Mouse (Mus musculus) heart, adult 2 months (tissue): ENCODE results near the gene Clp1. TPM values are rescaled to one million over a fixed set of nuclear protein-coding genes. Genes with fewer than 3 reads are reported as not detected.
"Not testable (repeated sequence)": the region's sequence is repeated elsewhere in the genome, so short reads cannot be mapped to it uniquely, and the experiment has no call there.

Experiments used
- DNase-seq, 2 experiments: peaks; one replicate each; pipeline ENCODE4 v3.0.0; 2021
- H3K27ac ChIP-seq: fragments of 200-600 bp; 2 replicates; pipeline ENCODE4 v1.8.1; 2022
- H3K27me3 ChIP-seq: fragments of 200-500 bp; 2 replicates; pipeline ENCODE4 v1.6.1; 2012; ENCODE audit warnings: mild to moderate bottlenecking, low read length, inconsistent platforms, mixed read lengths; ENCODE audit not compliant: control insufficient read depth, insufficient read depth
- H3K36me3 ChIP-seq: fragments of 200-500 bp; 2 replicates; pipeline ENCODE4 v1.6.1; 2012; ENCODE audit warnings: low read length, inconsistent platforms; ENCODE audit not compliant: control insufficient read depth, insufficient read depth
- H3K4me1 ChIP-seq: fragments of 200-500 bp; 2 replicates; pipeline ENCODE4 v1.6.1; 2011; ENCODE audit warnings: low read length; ENCODE audit not compliant: control insufficient read depth, insufficient read depth
- H3K4me3 ChIP-seq: fragments of 200-600 bp; 2 replicates; pipeline ENCODE4 v1.8.1; 2022
- H3K79me2 ChIP-seq: fragments of 200-500 bp; replicated peaks from 2 replicates; pipeline ENCODE4 v1.6.1; 2012; ENCODE audit warnings: mild to moderate bottlenecking, inconsistent platforms, low read length, moderate library complexity, mixed read lengths; ENCODE audit not compliant: control insufficient read depth, insufficient read depth
- H3K9ac ChIP-seq: fragments of 200-500 bp; 2 replicates; pipeline ENCODE4 v1.6.1; 2012; ENCODE audit warnings: low read depth, mild to moderate bottlenecking, control low read depth, inconsistent platforms, low read length, mixed read lengths
- CTCF ChIP-seq: fragments of 200-600 bp; IDR thresholded peaks from 2 replicates; pipeline ENCODE4 v1.8.1; 2022; ENCODE audit warnings: antibody characterized with exemption, mild to moderate bottlenecking, moderate library complexity
- EP300 ChIP-seq: fragments of 200-500 bp; IDR thresholded peaks from 2 replicates; pipeline ENCODE4 v1.6.1; 2011; ENCODE audit warnings: low read depth, low read length, control low read depth; ENCODE audit not compliant: insufficient read depth
- POLR2A ChIP-seq: fragments of 200-500 bp; IDR thresholded peaks from 2 replicates; pipeline ENCODE4 v1.6.1; 2011; ENCODE audit warnings: mild to moderate bottlenecking, low read depth, low read length, control low read depth; ENCODE audit not compliant: insufficient read depth
- WGBS: fragments of 180-500 bp; shearing (Covaris S2); methylation state at CpG from one replicate; pipeline ENCODE4 v1.1.7; 2018; 5-methylcytosine and 5-hydroxymethylcytosine counted together
- intact Hi-C: fragments of 180-260 bp; cut with DNase I; formaldehyde crosslinking; loops from one replicate; pipeline ENCODE4 v1.15.1; 2025
- polyA plus RNA-seq: library from polyadenylated mRNA; depleted of rRNA; stranded (reverse); fragments of >200 nt; gene quantifications from 2 replicates; pipeline ENCODE4 v1.2.3, GENCODE M21; 2012
- total RNA-seq, 2 experiments: library from RNA; stranded (reverse); gene quantifications; 2 replicates each; pipeline ENCODE4 v1.2.3; 2021

Clp1 gene
- total and polyA plus RNA-seq, 3 experiments, result 3.5 to 4.6 (median 4.0) TPM

DNA sequence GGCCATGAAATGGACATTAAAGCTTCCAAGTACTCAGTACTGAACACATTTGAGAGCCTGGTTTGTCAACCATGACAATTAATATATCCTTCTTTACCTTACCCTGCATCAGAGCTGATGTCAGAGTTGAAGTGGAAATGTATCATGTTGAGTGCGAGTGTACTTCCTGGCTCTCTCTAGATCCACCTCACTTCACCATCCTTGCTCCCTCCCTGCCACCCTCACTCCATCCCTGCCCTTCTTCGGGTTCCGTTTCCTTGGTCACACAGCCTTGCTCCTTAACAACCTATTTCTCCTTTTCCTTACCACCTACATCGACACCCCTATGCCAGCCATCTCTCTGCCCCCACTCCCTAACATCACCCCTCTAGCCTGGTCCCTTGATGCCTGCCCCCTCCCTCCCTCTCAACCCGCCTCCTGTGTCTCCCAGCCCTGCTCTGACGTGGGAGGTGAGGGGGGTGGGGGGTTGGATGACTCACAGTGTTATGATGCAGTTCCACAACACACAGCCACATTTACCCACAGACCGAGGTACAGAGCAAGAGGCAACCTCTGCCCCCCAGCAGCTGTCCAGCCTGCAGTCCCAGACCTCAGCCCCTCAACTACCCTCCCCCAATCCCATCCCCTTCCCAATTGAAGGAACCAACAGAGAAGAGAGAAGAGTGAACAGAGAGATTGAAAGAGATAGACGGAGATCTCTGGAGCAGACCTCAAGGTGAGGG lies 6.6 kb upstream of the Clp1 start, which contains the start of gene Ypel4:
Gene Ypel4, plus strand, starts transcription at position 480 of the 722 bp plus-strand sequence.
- peaks cover 5% of the 10 kb centered on the region for H3K27me3 ChIP-seq
- no peaks in the 10 kb centered on the region for H3K36me3 ChIP-seq
- WGBS, result 2% methylated on average over 8 of the region's 8 CpGs
- TF ChIP-seq POLR2A (peak; percentile 59; the same call in 1 of the 2 replicates), EP300 (no peak)
- no peaks in the 10 kb centered on the region for H3K4me1 ChIP-seq
- 0 out of 2 replicates have a peak within 1 kb of the TSS, but pooled peaks have one; percentile 12 for H3K9ac ChIP-seq
- H3K79me2 ChIP-seq, result no peaks in the 10 kb centered on the region
- no peak within 1 kb of the TSS for H3K4me3 ChIP-seq
- intact Hi-C loops, result no loop called here
- peak; percentile 43 to 65 for DNase-seq
- H3K27ac ChIP-seq, result no peak within 1 kb of the TSS

DNA sequence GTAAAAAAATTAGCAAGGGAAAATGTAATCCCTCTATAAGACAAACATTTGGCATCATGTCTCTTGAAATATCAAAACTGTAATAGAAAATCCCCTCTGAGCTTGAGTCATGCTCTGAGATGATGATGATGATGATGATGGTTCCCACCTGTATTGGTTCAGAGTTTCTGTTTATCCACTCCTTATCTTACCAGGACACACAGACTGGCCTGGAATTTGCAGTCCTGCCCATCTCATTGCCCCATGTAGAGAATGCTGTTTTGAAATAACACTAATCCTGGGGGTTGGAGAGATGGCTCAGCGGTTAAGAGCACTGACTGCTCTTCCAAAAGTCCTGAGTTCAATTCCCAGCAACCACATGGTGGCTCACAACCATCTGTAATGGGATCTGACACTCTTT lies 5.2 kb upstream of the Clp1 start:
- H3K36me3 ChIP-seq, result no peaks in the 10 kb centered on the region
- no peak for DNase-seq
- no peaks in the 10 kb centered on the region for H3K79me2 ChIP-seq
- peaks cover 5% of the 10 kb centered on the region for H3K27me3 ChIP-seq
- 70% methylated on average over 1 of the region's 1 CpGs for WGBS
- TF ChIP-seq CTCF (no peak), POLR2A (no peak), EP300 (no peak)
- no peaks in the 10 kb centered on the region for H3K4me1 ChIP-seq
- no peak overlapping the region for H3K4me3 ChIP-seq
- H3K9ac ChIP-seq, result no peak overlapping the region
- intact Hi-C loops, result no loop called here
- no peak overlapping the region for H3K27ac ChIP-seq

DNA sequence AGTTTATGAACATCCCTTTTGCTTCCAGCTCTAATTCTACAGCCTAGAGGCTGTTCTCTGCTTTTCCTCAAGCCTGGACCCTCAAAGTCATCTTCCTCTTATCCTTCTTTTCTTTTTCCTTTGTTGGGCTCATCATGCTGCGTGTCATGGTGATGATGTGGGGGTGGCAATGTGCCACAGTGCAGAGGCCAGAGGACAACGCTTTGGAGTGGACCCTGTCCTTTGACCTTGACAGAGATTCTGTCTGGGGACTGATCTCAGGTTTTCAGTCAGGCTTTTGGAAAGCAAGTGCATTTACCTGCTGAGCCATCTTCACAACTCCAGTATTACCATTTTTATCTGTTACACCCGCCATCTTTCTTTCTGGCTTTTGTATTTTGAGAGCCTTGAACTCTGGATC lies 4.1 kb upstream of the Clp1 start:
- Histone ChIP-seq H3K4me1 (no peaks in the 10 kb centered on the region), H3K36me3 (no peaks in the 10 kb centered on the region), H3K27ac (no peak overlapping the region), H3K27me3 (peaks cover 3% of the 10 kb centered on the region), H3K4me3 (no peak overlapping the region), H3K79me2 (no peaks in the 10 kb centered on the region), H3K9ac (no peak overlapping the region)
- 57% methylated on average over 3 of the region's 3 CpGs for WGBS
- TF ChIP-seq EP300, result no peak
- TF ChIP-seq CTCF, result no peak
- TF ChIP-seq POLR2A, result no peak
- intact Hi-C loops, result no loop called here
- no peak for DNase-seq

DNA sequence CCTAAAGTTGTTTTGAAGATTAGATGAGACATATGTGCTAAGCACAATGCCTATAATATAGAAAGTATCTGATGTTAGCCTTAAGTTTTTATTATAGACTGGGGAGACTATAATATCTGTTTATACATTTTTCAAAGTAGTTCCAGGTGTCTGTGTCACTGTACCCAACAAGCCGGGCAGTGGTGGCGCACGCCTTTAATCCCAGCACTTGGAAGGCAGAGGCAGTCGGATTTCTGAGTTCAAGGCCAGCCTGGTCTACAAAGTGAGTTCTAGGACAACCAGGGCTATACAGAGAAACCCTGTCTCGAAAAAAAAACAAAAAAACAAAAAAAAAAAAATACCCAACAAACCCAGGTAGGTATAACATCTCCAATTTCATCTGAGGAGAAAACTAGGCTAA lies 1.0 kb upstream of the Clp1 start:
- intact Hi-C loops, result loop anchor here (5.0 kb wide), 1 partner anchor 309 kb away; the partner anchor contains the start of genes P2rx3 and Ssrp1
- H3K79me2 ChIP-seq, H3K4me1 ChIP-seq, DNase-seq, H3K27me3 ChIP-seq, H3K4me3 ChIP-seq, H3K9ac ChIP-seq, H3K27ac ChIP-seq: not testable (repeated sequence)
- H3K36me3 ChIP-seq, result peaks cover 12% of the 10 kb centered on the region
- WGBS, result 91% methylated on average over 5 of the region's 5 CpGs

DNA sequence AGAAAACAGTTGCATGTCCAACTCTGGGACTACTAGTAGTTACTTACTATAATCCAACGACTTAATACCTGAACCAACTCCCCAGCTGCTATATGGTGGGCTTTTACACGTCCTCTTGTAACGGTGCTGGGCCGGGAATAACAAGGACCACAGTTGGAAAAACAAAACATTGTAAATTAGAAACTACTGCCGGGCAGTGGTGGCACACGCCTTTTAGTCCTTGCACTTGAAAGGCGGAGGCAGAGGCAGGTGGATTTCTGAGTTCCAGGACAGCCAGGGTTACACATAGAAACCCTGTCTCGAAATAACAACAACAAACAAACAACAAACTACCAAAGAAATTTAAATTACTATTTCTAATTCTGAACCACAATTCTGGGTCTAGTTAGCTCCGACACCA lies 434 bp downstream of the Clp1 start:
- Histone ChIP-seq H3K36me3 (peaks cover 12% of the 10 kb centered on the region), H3K79me2 (no peaks in the 10 kb centered on the region; the same call in 1 of the 2 replicates), H3K9ac (peak overlapping the region; percentile 31; the same call in 1 of the 2 replicates), H3K4me3 (peak overlapping the region; percentile 72), H3K27ac (peak overlapping the region; percentile 72), H3K27me3 (no peaks in the 10 kb centered on the region), H3K4me1 (peaks cover 6% of the 10 kb centered on the region)
- TF ChIP-seq EP300, result no peak
- DNase-seq, result no peak
- intact Hi-C loops, result loop anchor here (1.0 to 5.0 kb wide), 2 partner anchors 10 to 311 kb away; partner anchors contain the start of genes P2rx3 and Ssrp1
- WGBS, result 2% methylated on average over 9 of the region's 9 CpGs

DNA sequence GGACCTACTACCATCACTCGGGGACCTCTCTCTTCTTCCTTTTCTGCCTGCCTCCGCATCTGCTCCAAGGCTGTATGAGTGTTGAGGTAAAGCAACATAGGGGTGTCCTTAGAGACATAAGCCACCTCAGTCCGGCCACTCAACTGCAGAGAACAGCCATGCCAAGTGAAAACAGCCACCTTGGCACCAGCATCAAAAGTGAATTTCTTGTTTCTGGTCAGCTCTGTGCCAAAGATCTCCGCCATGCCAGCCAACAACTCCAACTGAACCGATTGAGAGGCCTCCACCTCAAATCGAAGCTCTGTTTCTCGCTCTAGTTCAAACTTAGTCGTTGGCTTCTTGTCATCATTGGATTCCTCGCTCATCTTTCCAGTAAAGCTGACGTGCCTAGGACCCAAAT lies 1.4 kb downstream of the Clp1 start:
- Histone ChIP-seq H3K4me1 (peaks cover 6% of the 10 kb centered on the region), H3K27ac (no peak overlapping the region), H3K36me3 (peaks cover 12% of the 10 kb centered on the region), H3K79me2 (no peaks in the 10 kb centered on the region; the same call in 1 of the 2 replicates), H3K9ac (no peak overlapping the region), H3K4me3 (no peak overlapping the region), H3K27me3 (no peaks in the 10 kb centered on the region)
- no peak for TF ChIP-seq CTCF
- no peak for TF ChIP-seq POLR2A
- TF ChIP-seq EP300, result no peak
- DNase-seq, result no peak
- 85% methylated on average over 10 of the region's 10 CpGs for WGBS
- intact Hi-C loops, result loop anchor here (5.0 kb wide), 1 partner anchor 312 kb away; the partner anchor contains the start of genes P2rx3 and Ssrp1
